Mouse (Mus musculus) small intestine, adult 2 months (tissue): ENCODE results near the gene Slamf9. TPM values are rescaled to one million over a fixed set of nuclear protein-coding genes. Genes with fewer than 3 reads are reported as not detected.

Experiments used
- H3K27ac ChIP-seq: fragments of 200-500 bp; 2 replicates; pipeline ENCODE4 v1.5.1; 2012; ENCODE audit warnings: low read depth, low read length, control low read depth, inconsistent platforms; ENCODE audit not compliant: insufficient read depth
- H3K27me3 ChIP-seq: fragments of 200-500 bp; 2 replicates; pipeline ENCODE4 v1.6.1; 2012; ENCODE audit warnings: mild to moderate bottlenecking, moderate library complexity, low read length, inconsistent platforms; ENCODE audit not compliant: control insufficient read depth, insufficient read depth
- H3K36me3 ChIP-seq: fragments of 200-500 bp; 2 replicates; pipeline ENCODE4 v1.6.1; 2012; ENCODE audit warnings: mild to moderate bottlenecking, low read length, control low read depth, inconsistent platforms; ENCODE audit not compliant: control insufficient read depth, insufficient read depth
- H3K4me1 ChIP-seq: fragments of 200-500 bp; 2 replicates; pipeline ENCODE4 v1.6.1; 2012; ENCODE audit warnings: low read length, inconsistent platforms, mixed read lengths; ENCODE audit not compliant: control insufficient read depth, insufficient read depth, insufficient read length
- H3K4me3 ChIP-seq: fragments of 200-500 bp; 2 replicates; pipeline ENCODE4 v1.5.1; 2012; ENCODE audit warnings: low read depth, mild to moderate bottlenecking, control low read depth, inconsistent platforms, low read length, moderate library complexity
- CTCF ChIP-seq: fragments of 200-500 bp; IDR thresholded peaks from 2 replicates; pipeline ENCODE4 v1.5.1; 2012; ENCODE audit warnings: low read depth, mild to moderate bottlenecking, control low read depth, inconsistent platforms, low read length, moderate library complexity, mixed read lengths; ENCODE audit not compliant: insufficient replicate concordance, insufficient read length; ENCODE audit errors: extremely low read depth
- POLR2A ChIP-seq: fragments of 200-500 bp; IDR thresholded peaks from 2 replicates; pipeline ENCODE4 v1.6.1; 2012; ENCODE audit warnings: low read depth, mild to moderate bottlenecking, control low read depth, inconsistent platforms, low read length, moderate library complexity
- WGBS: fragments of 180-500 bp; shearing (Covaris S2); methylation state at CpG from one replicate; pipeline ENCODE4 v1.1.7; 2018; 5-methylcytosine and 5-hydroxymethylcytosine counted together
- polyA plus RNA-seq: library from polyadenylated mRNA; depleted of rRNA; stranded (reverse); fragments of >200 nt; gene quantifications from 2 replicates; pipeline ENCODE4 v1.2.3, GENCODE M21; 2012

Slamf9 gene
- polyA plus RNA-seq, 1 experiment: 2.1 TPM

- Histone ChIP-seq H3K4me3 (peak overlapping the region; percentile 90), H3K4me1 (peaks cover 21% of the 10 kb centered on the region), H3K36me3 (peaks cover 25% of the 10 kb centered on the region), H3K27me3 (no peaks in the 10 kb centered on the region), H3K27ac (peak overlapping the region; percentile 98)
- no peak for TF ChIP-seq CTCF
- TF ChIP-seq POLR2A: no peak
- under 1% methylated on average over 56 of the region's 56 CpGs for WGBS
Observed at GRCm38 (mm10) chr1:172500451-172501370, 25.6 kb downstream of the Slamf9 start.

- peak overlapping the region; percentile 90 for H3K4me3 ChIP-seq
- WGBS: 5% methylated on average over 13 of the region's 13 CpGs
Observed at GRCm38 (mm10) chr1:172501371-172502144, 26.4 kb downstream of the Slamf9 start.

GRCm38 (mm10) chr1:172502145-172503110, 27.3 kb downstream of the Slamf9 start:
- peaks cover 28% of the 10 kb centered on the region for H3K36me3 ChIP-seq
- TF ChIP-seq POLR2A: no peak
- TF ChIP-seq CTCF: no peak; the same call in 1 of the 2 replicates
- WGBS: 7% methylated on average over 13 of the region's 13 CpGs
- peaks cover 23% of the 10 kb centered on the region for H3K4me1 ChIP-seq
- H3K27me3 ChIP-seq: no peaks in the 10 kb centered on the region
- peak overlapping the region; percentile 97 for H3K27ac ChIP-seq
- H3K4me3 ChIP-seq: peak overlapping the region; percentile 90

More at GRCm38 (mm10) chr1:172501371-172502144, 26.4 kb downstream of the Slamf9 start:
- Histone ChIP-seq H3K27ac (peak overlapping the region; percentile 97), H3K4me1 (peaks cover 21% of the 10 kb centered on the region), H3K27me3 (no peaks in the 10 kb centered on the region), H3K36me3 (peaks cover 25% of the 10 kb centered on the region)
- no peak; the same call in 1 of the 2 replicates for TF ChIP-seq CTCF
- TF ChIP-seq POLR2A: no peak

- WGBS: 18% methylated on average over 14 of the region's 14 CpGs
Observed at GRCm38 (mm10) chr1:172503111-172503997, 28.2 kb downstream of the Slamf9 start.

GRCm38 (mm10) chr1:172504756-172505155, 29.6 kb downstream of the Slamf9 start:
- Histone ChIP-seq H3K4me1 (peaks cover 24% of the 10 kb centered on the region), H3K4me3 (no peak overlapping the region), H3K36me3 (peaks cover 36% of the 10 kb centered on the region), H3K27me3 (no peaks in the 10 kb centered on the region), H3K27ac (no peak overlapping the region)
- 79% methylated on average over 8 of the region's 8 CpGs for WGBS
- TF ChIP-seq CTCF: no peak

More at GRCm38 (mm10) chr1:172503111-172503997, 28.2 kb downstream of the Slamf9 start:
- Histone ChIP-seq H3K4me1 (peaks cover 24% of the 10 kb centered on the region), H3K27ac (peak overlapping the region; percentile 97), H3K4me3 (peak overlapping the region; percentile 90), H3K36me3 (peaks cover 36% of the 10 kb centered on the region), H3K27me3 (no peaks in the 10 kb centered on the region)
- TF ChIP-seq CTCF: peak; percentile 6; the same call in 1 of the 2 replicates
- TF ChIP-seq POLR2A: no peak

GRCm38 (mm10) chr1:172507001-172507400, 31.8 kb downstream of the Slamf9 start:
- Histone ChIP-seq H3K36me3 (peaks cover 36% of the 10 kb centered on the region), H3K27ac (no peak overlapping the region), H3K4me1 (peaks cover 29% of the 10 kb centered on the region), H3K4me3 (no peak overlapping the region), H3K27me3 (no peaks in the 10 kb centered on the region)
- no peak for TF ChIP-seq POLR2A
- TF ChIP-seq CTCF: no peak
- 62% methylated on average over 5 of the region's 5 CpGs for WGBS
